Mouse (Mus musculus) brain, embryonic 14.5 days (tissue): ENCODE data around the gene Cd36. TPM values are rescaled to one million over a fixed set of nuclear protein-coding genes. Genes with fewer than 3 reads are reported as not detected.

ENCODE experiments used
- DNase-seq: peaks from one replicate; pipeline ENCODE4 v3.0.0-alpha.2; 2011; ENCODE audit warnings: low read depth
- CTCF ChIP-seq: fragments of 200-500 bp; IDR thresholded peaks from 2 replicates; pipeline ENCODE4 v1.5.1; 2012; ENCODE audit warnings: inconsistent platforms, mild to moderate bottlenecking, moderate library complexity, borderline replicate concordance; ENCODE audit not compliant: insufficient read depth, insufficient read length; ENCODE audit errors: extremely low read depth
- POLR2A ChIP-seq: fragments of 200-500 bp; IDR thresholded peaks from 2 replicates; pipeline ENCODE4 v1.6.1; 2012; ENCODE audit warnings: mild to moderate bottlenecking, inconsistent platforms, borderline replicate concordance; ENCODE audit not compliant: poor library complexity, insufficient read depth, insufficient read length, severe bottlenecking; ENCODE audit errors: extremely low read depth
- polyA plus RNA-seq: library from polyadenylated mRNA; depleted of rRNA; stranded (reverse); fragments of >200 nt; gene quantifications from 2 replicates; pipeline ENCODE4 v1.2.3, GENCODE M21; 2012

The Cd36 gene
- polyA plus RNA-seq, 1 experiment: 3.4 TPM

DNA sequence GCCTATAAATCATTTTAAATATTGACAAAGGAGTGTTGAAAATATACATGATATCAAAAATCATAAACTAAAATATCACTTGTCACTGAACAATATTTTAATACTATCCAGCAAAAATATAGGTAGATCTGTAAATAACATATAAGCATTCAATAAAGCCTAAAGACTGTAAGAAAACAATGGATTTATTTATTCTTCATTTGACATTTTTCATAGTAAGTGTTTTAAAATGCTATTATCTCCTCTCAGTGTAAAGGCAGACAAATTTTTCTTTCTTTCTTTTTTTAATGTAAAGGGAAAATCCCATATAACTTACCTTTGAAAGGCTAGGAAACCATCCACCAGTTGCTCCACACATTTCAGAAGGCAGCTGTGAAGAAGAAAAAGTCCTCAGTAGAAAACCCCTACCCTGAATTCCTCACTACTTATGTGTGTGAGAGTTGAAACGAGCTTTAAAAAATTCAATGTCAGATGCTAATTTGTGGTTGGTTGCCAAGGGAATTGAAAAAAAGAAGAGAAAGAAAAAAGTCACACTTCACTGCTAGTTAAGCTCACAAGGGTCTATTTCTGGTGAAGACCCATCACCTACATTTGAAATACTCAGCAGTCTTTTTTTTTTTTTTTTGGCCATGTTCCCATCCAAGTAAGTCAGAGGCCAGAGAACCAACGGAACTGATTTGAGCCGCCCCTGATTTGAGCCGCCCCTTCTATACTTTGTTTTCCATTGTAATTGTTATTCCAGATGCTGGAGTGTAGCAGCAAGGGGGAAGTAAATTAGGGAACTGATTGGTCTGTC, 53.1 kb downstream of the Cd36 start:
- DNase-seq: peak; percentile 13
- TF ChIP-seq CTCF (no peak), POLR2A (no peak)

DNA sequence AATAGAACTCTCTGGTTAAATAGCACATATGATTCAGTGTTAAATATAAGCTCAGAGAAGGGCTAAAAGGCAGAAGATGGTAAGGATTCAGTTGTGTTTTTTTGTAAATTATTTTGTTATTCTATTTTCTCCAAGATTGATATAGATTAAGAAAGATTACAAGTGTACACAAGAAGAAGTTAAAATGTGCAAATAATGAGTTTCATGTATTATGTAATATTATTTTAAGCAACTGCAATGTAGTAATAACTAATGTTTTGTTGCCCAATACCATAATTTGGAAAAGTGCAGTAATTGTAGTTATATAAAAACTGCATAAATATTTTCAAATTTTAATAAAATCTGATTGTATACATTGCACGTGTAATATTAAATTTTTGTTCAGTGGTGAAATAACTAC, 54.8 kb downstream of the Cd36 start:
- no peak for DNase-seq
- no peak for TF ChIP-seq POLR2A
- no peak for TF ChIP-seq CTCF

DNA sequence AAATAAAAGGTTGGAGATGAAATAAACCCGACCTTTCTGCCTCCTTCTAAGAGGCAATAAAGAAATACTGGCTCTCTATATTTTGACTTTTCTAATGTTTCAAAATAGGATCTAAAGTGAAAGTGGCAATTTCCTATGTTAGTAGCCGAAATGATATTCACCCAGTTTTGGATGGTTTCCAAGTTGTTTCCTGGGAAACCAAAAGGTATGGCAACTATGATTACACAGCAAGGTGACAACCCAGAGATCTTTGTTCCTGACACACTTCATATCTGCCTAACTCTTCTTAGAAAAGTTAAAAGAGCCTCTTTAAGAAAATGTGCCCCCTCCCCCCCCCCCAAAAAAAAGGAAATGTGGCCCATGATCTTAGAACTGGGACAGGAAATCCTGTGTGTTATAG, 58.1 kb downstream of the Cd36 start:
- TF ChIP-seq CTCF: no peak
- no peak for TF ChIP-seq POLR2A
- DNase-seq: peak; percentile 23

DNA sequence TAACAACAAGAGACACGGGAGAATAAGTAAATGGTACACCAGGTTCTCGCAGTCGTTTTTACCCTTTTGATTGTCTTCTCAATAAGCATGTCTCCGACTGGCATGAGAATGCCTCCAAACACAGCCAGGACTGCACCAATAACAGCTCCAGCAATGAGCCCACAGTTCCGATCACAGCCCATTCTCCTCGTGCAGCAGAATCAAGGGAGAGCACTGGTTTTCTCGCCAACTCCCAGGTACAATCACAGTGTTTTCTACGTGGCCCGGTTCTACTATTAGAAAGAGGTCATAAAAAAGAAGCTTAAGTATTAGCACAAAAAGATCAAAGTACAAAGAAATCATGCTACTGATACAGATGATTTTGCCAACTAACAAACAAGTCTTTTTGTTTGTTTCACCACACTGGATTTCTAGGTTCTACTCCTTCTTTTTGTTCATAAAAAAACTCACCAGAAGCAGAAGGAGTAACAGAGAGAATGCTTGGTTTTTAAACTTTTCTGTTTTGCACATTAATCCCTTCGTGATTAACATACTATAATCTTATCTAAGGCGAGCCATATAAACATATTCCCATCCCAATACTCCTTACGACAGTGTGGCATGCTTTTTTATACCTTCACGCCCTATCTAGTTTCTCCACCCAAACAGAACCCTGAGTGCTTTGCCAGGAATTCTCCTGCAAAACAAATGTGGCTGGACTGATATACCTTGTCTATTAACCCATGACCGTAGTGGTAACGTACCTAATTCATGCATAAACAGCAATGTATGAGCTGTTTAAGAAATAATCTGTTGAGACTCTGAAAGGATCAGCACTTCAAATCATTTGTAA, 59.7 kb downstream of the Cd36 start:
- DNase-seq: no peak
- TF ChIP-seq CTCF (no peak), POLR2A (no peak)

DNA sequence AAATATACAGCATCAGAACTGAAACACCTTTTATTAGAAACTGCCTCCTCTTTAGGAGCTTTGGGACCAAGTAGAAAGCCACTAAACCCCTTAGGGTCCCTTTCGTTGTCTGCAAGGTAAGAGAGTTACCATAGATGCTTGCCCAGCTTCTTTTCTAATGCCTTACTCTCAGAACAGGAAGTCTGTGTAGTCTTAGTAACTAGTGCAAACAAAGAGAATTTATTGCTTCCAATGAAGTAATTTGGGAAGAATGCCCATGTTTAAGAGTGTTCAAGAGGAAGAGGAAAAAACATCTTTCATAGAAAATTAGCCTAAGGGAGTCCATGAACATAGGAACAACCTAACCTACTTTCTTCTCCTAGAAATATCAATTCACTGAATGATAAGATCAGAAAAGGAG, 67.2 kb downstream of the Cd36 start:
- DNase-seq: no peak
- no peak for TF ChIP-seq CTCF
- TF ChIP-seq POLR2A: no peak

DNA sequence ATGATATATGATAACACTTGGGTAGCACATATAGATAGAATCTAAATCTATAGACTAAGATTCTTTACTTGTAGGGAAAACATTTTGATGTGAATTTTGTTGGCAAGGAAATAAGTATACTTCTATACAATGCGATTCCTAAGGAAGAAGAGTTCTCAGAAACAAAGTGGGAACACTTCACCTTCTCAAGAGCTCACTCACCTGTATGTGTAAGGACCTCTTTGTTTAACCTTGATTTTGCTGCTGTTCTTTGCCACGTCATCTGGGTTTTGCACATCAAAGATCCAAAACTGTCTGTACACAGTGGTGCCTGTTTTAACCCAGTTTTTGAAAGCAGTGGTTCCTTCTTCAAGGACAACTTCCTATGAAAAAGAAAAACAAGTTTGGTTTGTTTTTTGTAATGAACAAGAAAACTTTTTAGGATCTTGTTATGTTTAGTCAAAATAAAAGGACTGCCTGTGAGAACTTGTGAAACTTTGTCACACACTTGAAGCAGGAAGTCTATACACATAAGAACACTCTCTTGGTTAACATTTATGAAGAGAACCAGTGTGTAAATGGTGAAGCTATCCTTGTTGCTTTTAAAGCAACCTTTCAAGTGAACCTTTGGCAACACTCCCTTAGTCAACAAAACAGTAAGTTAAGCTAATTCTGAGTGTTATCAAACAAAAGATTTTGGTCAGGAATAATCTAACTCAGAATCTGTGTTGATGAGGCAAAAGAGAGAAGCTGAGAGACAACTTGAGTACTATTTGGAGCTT, 68.2 kb downstream of the Cd36 start:
- TF ChIP-seq CTCF (no peak), POLR2A (no peak)
- no peak for DNase-seq

DNA sequence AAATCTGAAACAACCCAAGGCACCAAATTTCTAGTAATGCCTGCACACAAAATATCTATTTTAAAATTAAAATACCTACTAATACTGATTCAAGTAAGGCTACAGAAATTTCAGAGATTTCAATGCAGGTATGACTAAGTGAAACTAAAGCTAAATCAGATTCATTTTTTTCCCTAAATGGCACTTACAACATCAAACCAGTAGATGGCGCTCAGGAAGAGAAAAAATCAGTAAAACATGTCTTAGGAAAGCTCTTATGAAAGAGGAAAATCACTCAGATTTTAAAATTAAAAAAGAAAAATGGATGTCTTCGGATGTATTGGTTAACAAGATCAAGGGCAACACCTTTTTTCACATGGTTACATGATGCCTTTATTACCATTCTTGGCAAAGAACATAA, 72.4 kb downstream of the Cd36 start:
- TF ChIP-seq POLR2A (no peak), CTCF (no peak)
- peak; percentile 69 for DNase-seq

DNA sequence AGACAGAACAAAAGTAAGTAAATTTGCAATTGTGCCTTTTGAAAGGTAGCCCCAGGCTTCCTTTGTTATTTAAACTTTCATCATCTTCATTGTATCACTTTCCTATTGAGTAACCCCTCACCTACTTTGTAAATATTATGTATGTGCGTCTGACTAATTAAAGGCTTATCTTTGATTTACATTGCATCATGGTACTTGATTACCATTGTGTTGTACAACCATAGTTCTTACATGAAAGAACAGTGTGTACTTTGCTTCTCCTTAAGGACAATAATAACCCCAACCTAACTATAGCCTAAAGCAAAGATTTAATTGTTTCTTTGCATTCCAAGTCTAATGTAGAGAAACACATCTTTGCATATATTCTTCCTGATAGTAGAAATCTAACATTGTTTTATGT, 78.3 kb downstream of the Cd36 start:
- TF ChIP-seq POLR2A (no peak), CTCF (no peak)
- no peak for DNase-seq

DNA sequence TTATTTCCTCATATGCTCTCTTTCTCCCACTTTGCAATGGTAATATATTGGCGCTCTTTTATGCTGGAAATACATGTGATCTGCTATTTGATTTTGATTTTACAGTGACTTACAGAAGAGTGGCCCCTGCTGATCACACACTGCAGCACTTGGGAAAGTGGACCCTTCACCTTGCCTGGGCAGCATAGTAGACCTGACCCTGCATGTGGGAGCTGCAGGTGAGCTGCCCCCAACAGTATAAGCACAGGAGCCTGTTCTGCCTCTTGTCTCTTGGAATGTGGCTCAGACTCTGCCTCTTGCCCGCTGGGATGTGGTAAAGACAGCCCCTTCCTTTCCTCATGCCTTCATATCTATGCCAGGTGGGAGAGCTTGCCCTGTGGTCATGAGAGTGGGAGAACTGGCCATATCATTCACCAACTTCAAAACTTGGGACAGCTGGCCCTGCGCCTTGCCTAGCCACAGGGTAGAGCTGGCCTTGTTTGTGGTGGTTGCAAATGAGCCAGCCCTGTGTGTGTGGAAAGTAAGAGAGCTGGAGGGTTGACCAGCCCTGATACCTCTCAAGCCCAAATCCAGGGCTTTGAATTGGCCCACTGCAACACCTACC, 81.7 kb downstream of the Cd36 start:
- no peak for DNase-seq
- TF ChIP-seq POLR2A: no peak

DNA sequence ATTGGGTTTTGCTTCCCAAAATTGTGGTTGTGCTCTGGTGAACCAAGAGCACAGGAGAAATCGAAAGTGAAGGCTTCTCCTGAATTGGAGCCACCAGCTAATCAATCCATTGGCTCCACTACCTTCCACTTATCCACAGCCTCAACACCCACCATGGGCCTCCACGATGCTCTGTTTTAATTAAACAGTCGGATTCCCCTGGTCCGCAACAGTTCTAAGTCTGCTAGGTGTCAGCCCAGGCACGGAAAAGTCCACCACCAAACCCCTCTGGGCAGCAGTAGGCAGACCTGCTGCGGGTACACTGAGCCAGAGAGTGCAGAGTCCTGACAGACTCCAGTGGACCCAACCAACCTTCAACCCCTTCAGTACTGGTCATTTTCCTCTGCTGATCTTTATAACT, 112.0 kb downstream of the Cd36 start:
- TF ChIP-seq POLR2A: no peak
- no peak for TF ChIP-seq CTCF
- peak; percentile 79 for DNase-seq

DNA sequence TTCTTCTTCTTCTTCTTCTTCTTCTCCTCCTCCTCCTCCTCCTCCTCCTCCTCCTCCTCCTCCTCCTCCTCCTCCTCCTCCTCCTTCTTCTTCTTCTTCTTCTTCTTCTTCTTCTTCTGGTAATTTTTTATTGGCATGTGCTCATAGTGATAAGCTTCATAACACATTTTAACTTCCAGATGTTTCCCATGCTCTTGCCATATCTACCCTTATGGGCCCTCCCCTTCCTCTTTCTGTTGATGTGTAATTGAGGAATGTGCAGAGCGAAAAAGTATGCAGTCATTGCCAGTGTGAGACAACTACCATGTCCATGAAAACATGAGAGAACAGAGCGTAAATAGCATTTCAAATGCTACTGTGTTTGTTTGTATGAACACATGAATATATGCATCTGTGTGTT, 118.3 kb downstream of the Cd36 start:
- TF ChIP-seq POLR2A: no peak
- no peak for TF ChIP-seq CTCF
- DNase-seq: no peak
